Mouse (Mus musculus): ENCODE results near the gene Adamts14.

The Adamts14 gene

GRCm38 (mm10) chr10:61231756-61232155 is 41.5 kb downstream of the Adamts14 start:
- DNase-seq = no peak

GRCm38 (mm10) chr10:61226784-61227396 is 46.3 kb downstream of the Adamts14 start:
- DNase-seq = no peak

GRCm38 (mm10) chr10:61225694-61226093 is 47.5 kb downstream of the Adamts14 start:
- no peak for DNase-seq

GRCm38 (mm10) chr10:61219318-61219717 is 53.9 kb downstream of the Adamts14 start:
- DNase-seq = no peak

- DNase-seq = no peak
Observed at GRCm38 (mm10) chr10:61216163-61216562, 57.1 kb downstream of the Adamts14 start.

GRCm38 (mm10) chr10:61215658-61216057 is 57.6 kb downstream of the Adamts14 start:
- DNase-seq = peak; percentile 70

GRCm38 (mm10) chr10:61212817-61213216 is 60.4 kb downstream of the Adamts14 start:
- DNase-seq = no peak

GRCm38 (mm10) chr10:61211743-61212142 is 61.5 kb downstream of the Adamts14 start:
- DNase-seq = peak; percentile 82

- no peak for DNase-seq
Observed at GRCm38 (mm10) chr10:61211105-61211504, 62.1 kb downstream of the Adamts14 start.

- DNase-seq = no peak
Observed at GRCm38 (mm10) chr10:61208114-61208684, 65.0 kb downstream of the Adamts14 start.

GRCm38 (mm10) chr10:61203930-61204329 is 69.3 kb downstream of the Adamts14 start:
- DNase-seq = no peak

- DNase-seq = no peak
Observed at GRCm38 (mm10) chr10:61201596-61202318, 71.5 kb downstream of the Adamts14 start.

- no peak for DNase-seq
Observed at GRCm38 (mm10) chr10:61200998-61201397, 72.2 kb downstream of the Adamts14 start.

GRCm38 (mm10) chr10:61200232-61200820 is 72.9 kb downstream of the Adamts14 start:
- DNase-seq = no peak

GRCm38 (mm10) chr10:61199566-61200213 is 73.5 kb downstream of the Adamts14 start:
- peak; percentile 84 for DNase-seq

- DNase-seq = no peak
Observed at GRCm38 (mm10) chr10:61195718-61196291, 77.4 kb downstream of the Adamts14 start.

- no peak for DNase-seq
Observed at GRCm38 (mm10) chr10:61195216-61195615, 78.0 kb downstream of the Adamts14 start.

- DNase-seq = no peak
Observed at GRCm38 (mm10) chr10:61194611-61195010, 78.6 kb downstream of the Adamts14 start.

- DNase-seq = no peak
Observed at GRCm38 (mm10) chr10:61188010-61188409, 85.2 kb downstream of the Adamts14 start.

- no peak for DNase-seq
Observed at GRCm38 (mm10) chr10:61187001-61187400, 86.2 kb downstream of the Adamts14 start.

- no peak for DNase-seq
Observed at GRCm38 (mm10) chr10:61179927-61180326, 93.3 kb downstream of the Adamts14 start.

GRCm38 (mm10) chr10:61178687-61179086 is 94.6 kb downstream of the Adamts14 start:
- no peak for DNase-seq

GRCm38 (mm10) chr10:61177751-61178150 is 95.5 kb downstream of the Adamts14 start:
- DNase-seq = no peak
